Mouse (Mus musculus): ENCODE measurements around the gene Ralgds.

DNA sequence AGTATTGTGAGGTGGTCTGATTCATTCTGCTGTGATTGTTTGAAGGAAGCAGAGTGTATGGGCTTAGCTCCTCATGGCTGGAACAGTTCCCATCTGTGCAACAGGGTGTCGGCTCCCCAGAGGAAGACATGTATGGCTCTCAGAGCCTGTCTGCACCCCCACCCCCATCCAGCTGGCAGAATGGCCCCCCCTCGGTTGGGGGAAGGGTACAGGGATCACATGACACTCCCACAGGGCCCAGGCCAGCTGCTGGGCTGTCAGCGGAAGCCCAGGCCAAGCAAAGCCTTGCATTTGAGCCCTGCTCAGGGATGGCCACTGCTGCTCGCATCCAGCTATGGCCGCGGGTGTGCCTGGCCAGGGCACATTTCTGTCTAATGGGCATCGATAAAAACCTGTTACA lies 26.3 kb downstream of the Ralgds start:
- TF ChIP-seq EP300 (IDR thresholded peaks at IDR 0.05): no peak
- no peak; the same call in 1 of the 2 replicates for TF ChIP-seq CTCF (IDR thresholded peaks at IDR 0.05)
